Mouse (Mus musculus) urinary bladder, adult 2 months (tissue): Measurements from ENCODE around the gene Kif16b. TPM values are rescaled to one million over a fixed set of nuclear protein-coding genes. Genes with fewer than 3 reads are reported as not detected.

ENCODE experiments used
- DNase-seq: peaks from one replicate; pipeline ENCODE4 v3.0.0; 2022; ENCODE audit warnings: low spot score
- polyA plus RNA-seq: library from polyadenylated mRNA; depleted of rRNA; stranded (reverse); fragments of >200 nt; gene quantifications from 2 replicates; pipeline ENCODE4 v1.2.3, GENCODE M21; 2012; rRNA removed

Kif16b gene
- 9.0 and 12.3 TPM in 2 replicates for polyA plus RNA-seq

DNA sequence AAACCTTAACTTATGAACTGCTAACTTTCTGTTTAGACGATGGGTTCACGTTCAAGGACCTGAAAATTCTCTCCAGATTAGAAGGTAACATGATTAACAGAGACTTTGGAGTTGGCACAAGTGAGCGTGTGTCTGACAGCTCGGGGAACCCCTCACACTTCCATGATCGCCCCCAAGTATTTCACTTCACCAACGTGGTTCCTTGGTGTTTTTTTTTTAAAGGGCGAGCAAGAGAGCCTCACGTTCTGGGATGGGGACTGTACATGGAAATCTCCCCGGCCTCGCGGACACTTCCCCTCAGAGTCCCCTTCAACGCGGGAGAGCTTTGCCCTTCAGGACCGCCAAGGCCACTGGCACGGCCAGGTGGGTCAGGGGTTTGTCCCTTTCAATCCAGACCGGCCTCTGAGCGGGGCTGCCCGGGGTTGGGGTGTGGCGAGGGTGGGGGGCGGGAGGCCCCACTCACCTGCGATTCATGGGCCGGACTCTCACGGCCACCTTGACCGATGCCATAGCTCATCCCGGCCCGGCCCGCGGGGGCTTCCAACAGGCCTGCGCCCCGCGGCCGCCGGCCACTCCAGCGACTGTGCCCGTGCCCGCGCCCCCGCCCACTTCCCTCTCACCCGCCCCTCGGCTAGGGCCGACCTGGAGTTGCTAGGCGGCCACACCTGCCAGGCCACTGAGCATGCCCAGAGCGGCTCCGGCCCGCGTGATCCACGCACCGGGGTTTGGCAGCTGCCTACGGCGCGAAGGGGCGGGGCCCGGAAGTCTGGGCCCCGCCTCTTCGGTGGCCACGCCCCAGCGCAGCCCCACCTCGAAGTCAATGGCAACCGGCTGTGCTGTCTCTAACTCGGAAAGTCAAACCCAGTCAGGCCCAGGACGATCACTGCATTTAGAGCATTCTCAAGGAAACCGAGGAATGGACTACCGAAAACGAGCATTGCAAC lies at the start of gene Kif16b:
Gene Kif16b, minus strand, starts transcription at position 670 of the 944 bp plus-strand sequence.
- DNase-seq, result peak; percentile 95

DNA sequence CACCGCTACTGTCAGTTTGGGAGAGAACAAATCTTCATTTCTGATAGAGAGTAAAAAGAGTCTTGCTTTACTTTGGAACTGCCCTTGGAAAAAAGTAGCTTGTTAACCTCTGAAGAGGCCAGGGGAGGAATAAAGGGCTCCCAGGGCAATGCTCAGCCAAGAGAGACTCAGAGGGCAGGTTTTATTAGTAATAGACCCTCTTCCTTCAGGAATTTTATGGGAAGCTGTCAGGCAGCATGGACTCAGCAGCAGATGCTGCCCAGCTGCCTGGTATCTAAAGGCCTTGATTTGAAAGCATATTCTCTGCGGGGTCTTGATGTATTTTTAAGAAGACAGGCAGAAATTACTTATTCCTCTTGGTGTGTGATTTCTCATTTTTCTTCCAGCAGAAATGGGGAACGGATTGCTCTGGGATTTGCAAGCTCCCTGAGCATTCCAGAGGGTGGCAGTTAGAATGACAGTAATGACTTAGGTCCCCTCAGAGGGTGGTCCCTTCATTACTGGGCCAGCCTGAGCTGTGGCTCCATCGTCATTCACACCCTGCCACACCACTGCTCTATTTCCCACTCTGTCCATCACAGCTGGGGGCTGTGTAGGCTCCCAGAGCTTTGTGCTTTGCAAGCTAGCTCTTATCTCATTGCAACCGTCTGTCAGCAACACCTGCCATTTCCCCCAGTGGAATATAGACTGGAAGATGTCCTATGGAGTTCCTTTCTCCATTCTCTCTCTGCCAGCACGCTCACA lies 39.7 kb upstream of the Kif16b start:
- DNase-seq, result no peak

DNA sequence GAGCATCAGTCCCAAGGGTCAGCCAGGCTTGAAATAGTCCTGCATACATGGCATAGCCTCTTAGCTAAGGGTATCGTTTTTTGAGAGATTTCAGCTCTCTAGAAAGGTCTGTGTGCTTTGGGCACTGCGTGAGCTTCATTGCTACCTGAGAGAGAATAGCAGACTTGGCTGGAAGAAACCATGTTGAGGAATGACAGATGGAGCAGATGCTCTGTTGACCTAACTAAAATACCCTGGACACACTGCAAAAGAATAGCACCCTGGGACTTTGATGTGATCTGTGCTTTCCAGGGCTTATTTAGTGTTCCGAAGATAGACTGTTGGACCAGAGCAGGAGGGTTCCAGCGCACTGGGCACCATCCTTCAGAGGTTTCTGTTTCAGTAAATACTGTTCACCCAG lies 29.1 kb upstream of the Kif16b start:
- DNase-seq, result no peak

DNA sequence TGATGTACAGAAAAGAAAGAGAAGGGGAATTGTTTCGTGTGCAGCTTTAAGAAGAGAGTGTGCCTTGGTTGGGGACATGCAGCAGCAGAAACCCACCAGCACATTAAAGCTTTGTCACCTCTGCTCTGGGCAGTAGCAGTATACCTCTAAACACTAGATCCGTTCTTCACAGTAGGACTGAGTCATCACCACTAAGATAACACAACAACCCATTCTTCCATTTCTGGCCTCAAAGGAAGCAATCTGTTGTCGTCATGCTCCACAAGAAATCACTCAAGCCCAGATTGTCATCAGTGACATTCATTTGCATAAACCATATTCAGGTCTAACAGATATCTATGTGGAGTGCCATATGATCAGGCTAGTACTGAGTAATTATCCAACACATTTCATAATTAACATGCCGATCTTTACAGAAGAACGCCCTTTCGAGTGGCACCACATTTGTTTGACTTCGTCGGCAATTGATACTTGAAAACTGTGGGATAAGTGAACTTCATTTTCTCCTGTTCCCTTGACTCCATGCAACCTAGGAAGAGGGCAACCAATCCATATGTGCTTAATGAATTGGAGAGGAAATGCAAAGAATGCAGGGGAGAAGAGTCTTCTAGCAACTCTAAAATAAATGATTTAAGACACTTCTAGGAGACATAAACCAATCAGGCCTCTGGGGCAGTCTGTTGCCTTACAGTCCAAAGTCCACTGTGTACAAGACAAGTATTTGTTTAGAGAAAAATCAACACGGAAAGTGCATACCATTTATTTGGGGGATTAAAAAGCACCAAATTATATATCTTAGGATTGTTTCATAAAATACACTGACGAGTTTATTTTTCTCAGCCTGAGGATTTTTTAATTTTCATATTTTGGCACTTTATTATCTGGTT lies 28.1 kb upstream of the Kif16b start:
- DNase-seq, result no peak

DNA sequence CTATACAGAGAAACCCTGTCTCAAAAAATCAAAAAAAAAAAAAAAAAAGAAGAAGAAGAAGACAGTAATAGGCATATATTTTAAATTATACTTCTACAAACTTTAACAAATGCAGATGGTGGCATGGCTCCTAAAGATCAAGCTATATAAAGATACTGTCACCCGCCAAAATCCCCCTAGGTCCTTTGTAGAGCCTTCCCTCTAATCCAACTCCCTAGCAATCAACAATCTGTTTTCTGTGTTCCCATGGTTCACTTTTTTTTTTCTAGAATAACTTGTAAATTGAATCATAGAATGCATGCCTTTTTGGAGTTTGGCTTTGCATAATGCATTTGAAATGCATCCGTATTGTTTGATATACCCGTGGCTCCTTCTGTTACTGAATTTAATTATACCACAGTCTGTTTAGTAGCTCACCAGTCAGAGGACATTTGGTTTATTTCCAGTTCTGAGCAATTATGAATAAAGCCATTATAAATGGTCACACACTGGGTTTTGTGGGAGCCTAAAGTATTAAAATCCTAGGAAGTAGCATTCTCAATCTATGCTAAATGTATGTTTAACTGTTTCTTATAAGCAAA lies 9.6 kb upstream of the Kif16b start:
- no peak for DNase-seq

DNA sequence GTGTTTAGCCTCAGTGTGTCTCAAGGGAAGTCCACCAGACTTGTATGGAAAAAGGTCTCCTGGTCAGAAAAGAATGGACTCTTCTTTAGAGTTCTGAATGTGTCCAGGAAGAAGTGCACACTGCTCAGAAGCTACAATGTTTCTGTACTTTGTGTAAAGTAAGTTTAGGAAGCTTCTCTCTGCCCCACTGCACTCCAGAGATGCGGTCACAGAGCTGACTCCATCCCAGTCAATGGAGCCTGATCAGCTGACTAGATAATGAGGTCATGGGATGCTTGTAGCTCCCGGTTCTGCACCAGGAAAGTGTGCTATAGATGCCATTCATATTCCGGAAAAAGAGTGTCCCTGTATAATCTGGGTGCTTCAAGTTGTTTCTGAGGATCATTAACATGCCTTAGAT lies 7.9 kb upstream of the Kif16b start:
- no peak for DNase-seq

DNA sequence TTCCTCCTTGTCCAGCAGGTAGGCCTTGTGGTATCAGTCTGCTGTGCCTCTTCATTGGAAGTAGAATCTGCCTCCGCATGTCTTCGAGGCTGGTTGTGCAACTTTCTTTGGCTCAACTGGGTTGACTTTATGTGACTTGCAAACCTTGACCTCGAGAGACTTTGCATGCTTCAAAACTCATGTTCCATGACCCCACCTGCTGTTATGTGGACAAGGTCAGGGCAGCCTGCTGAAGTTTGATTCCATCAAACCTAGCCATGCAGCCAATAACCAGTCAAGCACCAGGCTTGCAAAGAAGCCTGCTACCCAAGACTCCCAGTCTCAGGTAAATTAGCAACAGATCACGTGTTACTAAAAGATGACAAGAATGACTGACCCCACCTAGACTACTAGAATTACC lies 5.7 kb upstream of the Kif16b start:
- no peak for DNase-seq

DNA sequence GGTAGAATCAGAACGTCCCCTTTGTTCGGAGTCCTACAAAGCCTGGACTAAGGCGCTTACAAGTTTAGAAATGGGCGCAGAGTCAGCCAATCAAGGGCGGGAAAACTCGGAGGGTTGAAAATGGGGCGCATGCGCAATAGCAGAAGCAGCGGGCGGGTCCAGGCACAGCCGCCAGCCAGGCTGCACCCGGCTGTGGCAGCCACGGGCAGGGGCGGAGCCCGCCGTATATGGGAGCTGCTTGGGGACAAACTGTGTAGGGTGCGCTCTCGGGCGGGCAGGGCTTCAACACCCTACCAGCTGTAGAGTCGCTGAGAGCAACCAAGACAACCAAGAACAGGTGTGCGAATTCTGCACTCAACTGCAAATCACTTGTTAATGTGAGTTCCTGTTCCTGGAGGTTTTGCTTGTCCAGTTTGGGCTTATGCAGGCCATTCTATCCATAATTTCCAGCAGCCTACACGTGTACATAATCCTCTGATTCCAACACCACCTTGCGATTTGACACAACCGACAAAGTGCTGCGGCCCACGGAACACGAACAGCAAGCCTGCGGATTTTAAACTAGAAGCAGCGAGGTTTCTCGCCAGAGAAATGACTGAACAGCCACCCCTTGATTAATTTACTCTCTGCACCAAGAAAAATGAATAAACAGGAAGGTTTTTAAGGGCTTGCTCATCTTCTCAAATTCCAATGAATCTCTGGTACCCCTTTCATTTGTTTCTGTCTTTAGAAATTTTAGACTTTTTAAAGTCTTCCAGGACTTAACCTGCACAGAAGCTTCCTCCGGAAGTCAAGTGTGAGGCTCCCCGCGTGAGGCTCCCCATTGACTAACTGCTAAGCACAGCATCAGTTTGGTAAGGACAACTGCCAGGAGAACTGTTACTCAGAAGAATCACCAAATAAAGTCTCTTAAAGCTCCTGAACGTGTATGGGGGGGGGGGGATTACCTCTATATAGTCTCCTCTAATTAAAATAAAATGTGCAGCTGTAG lies 1.9 kb upstream of the Kif16b start:
- peak; percentile 85 for DNase-seq

DNA sequence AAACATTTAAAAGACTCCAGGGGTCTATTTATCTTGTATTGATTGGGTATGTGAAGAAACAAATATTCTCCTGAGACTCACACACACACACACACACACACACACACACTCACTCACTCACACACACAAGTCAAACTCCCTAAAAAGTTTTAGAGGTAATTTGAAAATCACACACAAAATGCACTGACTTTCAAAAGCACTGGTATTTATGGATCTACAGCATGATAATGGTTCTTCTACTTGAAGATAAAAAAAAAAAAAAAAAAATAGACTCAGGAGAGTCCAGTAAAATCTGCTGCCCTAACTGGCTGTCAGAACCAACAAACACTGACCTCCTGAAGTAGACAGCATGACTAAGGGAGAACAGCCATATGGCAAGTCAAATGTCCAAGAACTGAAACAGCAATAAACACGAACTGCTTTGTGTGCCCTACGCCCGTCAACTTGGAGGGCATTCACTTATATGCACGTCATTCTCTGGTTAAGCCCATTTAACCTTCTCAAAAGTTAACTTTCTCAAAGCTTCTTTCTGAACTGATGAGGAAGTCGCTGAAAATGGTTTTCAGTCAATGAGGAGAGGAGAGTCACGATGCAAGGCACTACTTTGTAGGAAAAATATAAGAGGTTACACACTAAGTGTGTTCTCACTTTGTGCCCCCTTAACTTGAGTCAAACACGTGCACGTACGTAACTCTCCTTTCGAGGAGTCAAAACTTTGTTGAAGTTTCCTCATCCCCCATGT lies 1.0 kb downstream of the Kif16b start:
- DNase-seq, result no peak

DNA sequence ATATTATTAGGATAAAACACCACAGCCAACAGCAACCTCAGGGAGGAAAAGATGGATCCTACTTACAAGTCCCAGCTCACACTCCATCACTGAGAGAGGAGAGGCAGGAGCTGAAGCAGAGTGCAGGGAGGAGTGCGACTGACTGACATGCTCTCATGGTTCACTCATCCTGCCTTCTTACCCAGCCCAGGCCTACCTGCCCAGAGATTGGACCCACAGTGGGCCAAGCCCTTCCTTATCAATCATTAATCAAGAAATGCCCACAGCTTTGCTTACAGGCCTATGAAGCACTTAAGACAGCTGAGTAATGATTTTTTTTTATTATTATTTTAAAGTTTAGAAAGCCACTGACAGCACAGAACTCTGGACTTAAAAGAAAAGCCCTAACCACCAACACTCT lies 7.6 kb downstream of the Kif16b start:
- DNase-seq, result no peak

DNA sequence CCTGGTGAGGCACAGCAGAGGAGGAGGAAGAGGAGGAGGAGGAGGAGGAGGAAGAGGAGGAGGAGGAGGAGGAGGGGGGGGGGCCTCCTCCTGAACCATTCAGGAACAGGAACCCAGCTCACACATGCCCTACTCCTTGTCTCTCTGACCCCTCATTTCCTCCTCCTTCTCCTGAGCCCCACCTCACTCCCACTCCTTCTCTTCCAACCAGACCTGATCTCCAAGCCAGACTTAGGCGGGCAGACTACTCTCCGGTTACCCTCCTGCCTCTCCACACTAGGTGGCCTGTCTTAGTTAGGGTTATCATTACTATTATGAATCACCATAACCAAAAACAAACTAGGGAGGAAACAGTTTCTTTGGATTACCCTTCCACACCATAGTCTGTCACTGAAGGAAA lies 10.0 kb downstream of the Kif16b start:
- no peak for DNase-seq

DNA sequence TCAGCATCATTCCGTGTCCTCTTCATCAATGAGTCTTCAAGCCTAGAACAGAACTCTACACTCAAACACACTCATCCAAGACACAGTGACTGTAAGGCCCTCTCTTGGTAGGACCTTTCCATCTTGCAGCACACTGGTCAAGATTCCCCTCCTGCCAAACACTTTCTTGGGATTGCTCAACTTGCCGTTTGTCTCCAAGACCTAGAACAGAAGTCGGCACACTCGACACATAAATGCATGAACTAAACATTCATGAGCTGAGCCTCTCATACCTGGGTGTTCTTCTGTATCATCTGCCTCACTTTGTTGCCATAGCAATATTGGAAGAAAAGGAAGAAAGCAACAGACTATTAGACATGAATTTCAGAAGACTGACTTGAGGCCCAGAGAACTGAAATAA lies 16.9 kb downstream of the Kif16b start:
- no peak for DNase-seq

DNA sequence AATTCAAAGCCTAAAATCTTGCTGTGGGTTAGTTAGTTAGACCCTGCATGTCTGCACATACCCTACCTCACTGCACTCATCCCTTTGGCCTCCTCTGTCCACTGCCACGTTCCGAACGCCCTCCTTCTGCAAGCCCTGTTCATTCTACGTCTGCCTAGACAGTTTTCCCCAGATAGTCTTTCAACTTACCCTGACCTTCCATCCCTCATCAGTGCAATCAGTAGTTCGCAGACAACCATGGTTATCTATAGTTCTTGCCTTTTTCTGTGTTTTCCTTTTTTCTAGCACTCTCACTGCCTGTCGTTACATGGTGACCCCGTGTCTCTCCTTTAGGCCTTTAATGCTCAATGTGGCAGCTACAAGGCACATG lies 17.7 kb downstream of the Kif16b start:
- DNase-seq, result no peak

DNA sequence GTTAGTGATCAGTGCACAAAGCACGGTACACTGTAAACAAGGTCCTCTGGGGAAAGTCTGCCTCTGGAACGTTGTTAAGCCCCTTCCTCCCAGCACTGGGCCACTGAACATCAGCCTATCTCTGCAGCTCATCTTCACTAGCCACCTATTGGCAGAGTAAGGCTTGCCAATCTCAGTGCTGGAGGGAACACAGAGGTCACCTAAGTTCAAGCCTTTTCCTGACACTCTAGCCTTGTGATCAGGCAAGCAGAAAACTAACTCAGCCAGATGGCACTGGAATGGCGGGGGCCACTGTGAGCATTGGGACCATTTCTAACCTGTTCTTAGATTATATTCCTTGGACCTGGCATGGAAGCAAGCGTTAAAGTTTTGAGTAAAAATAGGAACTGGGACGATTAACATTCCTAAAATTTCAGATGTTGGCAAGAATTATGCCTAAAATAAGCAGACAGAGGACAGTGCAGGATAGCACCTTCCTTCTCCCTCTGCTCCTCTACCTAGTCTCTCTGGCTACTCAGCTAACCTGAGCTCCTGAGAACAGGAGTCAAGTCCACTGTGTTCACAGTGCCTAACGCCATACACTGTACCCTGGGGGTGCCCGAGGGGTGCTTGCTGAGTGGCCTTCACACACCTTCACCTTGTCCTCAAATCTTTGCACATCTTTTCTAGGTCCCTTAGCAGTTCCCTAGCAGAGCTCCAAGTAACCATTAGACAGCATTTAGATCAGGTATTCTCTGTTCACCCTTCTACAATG lies 18.3 kb downstream of the Kif16b start:
- DNase-seq, result no peak

DNA sequence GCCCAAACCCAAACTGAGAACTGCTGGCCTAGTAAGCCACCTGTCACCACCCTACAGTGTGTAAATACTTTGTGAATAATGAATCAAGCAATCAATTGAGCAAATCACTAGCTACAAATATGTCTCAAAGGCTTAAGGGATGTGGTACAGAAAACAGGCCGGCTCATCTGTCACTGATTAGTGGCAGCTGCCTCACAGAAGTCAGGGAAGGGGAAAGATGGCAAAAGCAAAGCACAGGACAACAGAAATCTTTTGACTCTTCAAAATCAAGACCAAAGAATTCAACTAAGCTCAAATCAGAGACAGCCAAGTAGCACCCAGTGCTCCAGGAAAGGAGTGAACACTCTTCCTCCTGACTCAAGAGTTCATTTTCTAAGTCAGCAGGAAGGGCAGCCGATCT lies 18.9 kb downstream of the Kif16b start:
- DNase-seq, result no peak

DNA sequence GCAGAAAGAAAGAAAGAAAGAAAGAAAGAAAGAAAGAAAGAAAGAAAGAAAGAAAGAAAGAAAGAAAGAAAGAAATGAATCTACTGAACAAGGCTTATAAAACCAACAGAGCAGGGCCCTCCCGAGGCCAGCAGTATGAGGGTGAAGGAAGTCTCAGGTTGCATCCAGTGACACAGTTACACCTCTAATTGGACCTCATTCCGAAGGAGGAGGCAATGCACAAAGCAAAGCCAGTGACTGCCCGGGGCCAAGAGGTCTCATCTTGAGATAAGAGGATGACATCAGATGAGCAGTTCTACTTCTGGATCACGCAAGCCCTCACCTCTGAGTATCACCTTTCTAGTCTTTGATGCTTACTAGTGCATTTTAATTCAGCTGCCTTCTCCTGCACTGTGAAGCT lies 20.2 kb downstream of the Kif16b start:
- no peak for DNase-seq

DNA sequence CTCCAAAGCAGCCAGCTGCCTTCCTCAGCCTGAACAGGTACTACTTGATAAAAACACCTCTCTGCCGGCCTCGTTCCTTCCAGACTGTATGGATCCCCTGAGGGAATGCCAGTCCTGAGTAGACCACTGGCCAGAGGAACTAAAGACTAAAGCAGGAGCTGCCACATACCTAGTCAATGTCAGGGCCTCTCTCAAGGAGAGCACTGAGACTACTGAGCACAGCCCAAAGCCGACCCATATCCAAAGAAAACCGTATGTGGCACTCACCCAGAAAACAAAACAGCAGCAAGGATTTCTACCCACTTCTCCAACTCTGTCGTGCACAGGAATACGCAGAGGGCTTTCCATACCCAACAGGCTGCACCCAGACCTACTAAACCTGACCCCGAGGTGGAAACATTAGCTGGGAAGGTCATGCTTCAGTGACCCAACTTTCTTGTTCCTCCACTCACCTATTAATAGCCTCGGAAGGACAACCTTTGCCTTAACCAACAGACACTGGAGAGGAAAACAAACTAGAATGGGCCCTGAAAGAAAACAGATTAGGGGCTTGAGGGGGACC lies 22.0 kb downstream of the Kif16b start:
- DNase-seq, result no peak

DNA sequence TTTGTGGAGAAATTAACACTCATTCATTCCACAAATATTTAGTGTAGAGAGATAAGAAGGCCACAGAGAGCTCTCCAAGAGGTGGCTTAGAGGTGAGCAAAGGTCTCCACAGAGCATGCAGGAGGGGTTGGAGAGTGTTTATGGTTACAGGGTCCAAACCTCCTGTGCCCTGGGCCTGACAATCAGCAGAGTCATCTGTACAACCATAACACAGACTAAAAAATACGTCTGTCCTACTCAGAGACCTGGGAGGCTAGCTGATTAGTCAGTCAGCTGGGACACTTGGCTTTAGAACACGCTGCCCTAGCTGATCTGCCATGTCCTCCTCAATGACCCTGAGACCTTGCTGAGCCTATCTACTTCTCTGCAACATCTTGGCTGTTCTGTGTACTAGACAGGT lies 24.7 kb downstream of the Kif16b start:
- DNase-seq, result no peak

DNA sequence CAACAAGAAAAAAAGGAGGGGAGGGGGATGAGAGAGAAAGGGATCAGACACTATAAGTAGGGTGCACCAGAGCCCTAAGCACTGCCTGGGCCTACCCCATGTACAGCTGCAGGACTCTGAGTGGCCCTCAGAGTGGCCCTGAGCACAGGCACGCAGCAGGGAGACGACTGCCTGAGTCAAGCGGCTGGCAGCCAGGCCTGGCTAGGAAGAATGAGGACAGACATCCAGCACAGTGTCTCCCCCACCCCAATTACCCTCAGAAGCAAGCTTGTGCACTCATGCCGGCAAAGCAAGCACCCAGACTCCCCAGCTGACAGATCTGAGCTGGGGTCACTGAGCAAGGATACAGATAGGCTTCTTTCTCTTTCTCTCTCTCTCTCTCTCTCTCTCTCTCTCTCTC lies 25.4 kb downstream of the Kif16b start:
- no peak for DNase-seq
